Mouse (Mus musculus) megakaryocyte, embryonic 14.5 days (primary cell): Measurements from ENCODE around the gene Fbln5.

Experiments
- FLI1 ChIP-seq: IDR thresholded peaks from 2 replicates; pipeline ENCODE4 v1.6.1; 2012; ENCODE audit warnings: low read length, inconsistent platforms, mixed read lengths
- GATA1 ChIP-seq: IDR thresholded peaks from 3 replicates; pipeline ENCODE4 v1.6.1; 2012; ENCODE audit warnings: mixed read lengths, low read length, inconsistent platforms, borderline replicate concordance

DNA sequence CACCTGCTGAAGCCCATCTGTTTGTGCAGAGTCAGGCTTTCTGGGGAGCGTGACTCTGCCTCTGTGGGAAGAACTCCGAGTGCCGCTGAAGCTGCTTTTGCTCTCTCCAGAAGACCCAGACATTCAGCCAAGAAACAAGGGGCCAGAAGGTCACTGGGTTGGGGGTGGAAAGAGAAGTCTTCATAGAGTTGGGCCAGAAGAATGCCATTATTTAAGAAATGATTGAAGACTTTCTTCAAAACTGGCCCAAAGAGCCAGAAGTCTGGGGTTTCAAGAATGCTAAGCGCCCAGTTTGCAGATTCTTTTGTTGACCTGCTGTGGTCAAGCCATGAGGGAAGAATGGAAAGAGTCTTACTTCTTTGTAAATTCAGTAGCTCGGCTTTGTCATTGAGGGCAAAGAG, 25.6 kb downstream of the Fbln5 start:
- TF ChIP-seq GATA1 (no peak), FLI1 (no peak)
